Mouse (Mus musculus) skeletal muscle tissue, adult 2 months (tissue): ENCODE measurements at regions not wholly inside any gene's neighbourhood (a gene's known extent, or its start where the extent isn't known, plus 50 kb on each side); places are given as distances from the start of the nearest gene placed in this dataset.

ENCODE experiments used
- DNase-seq: peaks from one replicate; pipeline ENCODE4 v3.0.0-alpha.2; 2012; ENCODE audit warnings: low read depth, low spot score

DNA sequence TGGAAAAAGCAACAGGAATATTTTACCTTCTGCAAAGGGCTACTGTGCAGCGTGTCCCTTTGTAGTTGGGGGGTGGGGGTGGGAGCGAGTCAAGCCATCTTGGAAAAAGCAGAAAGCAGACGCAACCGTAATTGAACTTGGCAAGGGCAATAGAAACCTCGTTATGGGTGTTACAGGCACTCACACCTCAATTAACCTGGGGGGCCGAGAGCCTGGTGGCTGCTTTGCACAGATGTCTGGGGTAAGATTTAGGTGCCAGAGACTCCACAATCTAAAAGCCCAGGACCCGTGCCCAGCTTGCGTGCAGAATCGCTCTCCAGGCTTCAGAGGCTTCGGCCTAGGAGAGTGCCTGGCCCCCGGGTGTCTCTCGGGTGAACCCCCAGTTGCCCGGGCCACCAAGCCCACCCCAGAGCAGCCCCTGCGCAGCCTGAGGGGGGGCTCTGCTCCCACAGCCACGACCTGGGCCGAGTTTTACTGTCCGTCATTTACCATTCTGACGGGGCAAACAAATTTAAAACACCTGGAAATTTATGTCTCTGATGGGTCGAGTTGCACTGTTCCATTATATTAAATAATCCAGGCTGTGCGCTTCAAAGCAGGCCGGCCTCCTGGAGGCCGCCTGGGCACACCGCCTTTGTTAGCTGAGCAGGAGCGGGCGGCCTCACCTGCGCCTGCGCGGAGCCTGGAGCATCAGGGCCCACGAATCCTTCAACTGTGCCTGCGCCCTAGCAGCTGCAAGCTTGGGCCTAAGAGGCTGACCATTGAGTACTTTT, 212.4 kb downstream of the Srbd1 start:
- DNase-seq, result no peak

DNA sequence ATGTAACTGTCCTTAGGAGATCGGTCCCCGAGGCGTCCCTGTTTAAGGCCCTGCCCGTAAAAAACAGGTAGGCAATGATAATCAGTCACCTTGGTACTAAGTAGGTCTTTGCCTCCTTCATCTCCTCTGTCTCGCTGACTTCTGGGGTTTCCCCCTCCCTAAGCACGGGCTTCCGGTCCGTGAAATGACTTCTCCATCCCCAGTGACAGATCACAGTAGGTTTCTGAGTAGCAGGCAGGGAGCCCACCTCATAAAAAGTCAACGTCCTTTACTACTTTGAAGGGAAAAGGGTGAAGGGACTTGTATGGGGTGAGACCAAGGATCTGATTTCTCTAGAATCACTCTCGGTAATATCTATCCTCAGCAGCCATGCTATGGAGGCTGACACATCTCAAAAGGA, 213.0 kb downstream of the Srbd1 start:
- DNase-seq, result no peak

DNA sequence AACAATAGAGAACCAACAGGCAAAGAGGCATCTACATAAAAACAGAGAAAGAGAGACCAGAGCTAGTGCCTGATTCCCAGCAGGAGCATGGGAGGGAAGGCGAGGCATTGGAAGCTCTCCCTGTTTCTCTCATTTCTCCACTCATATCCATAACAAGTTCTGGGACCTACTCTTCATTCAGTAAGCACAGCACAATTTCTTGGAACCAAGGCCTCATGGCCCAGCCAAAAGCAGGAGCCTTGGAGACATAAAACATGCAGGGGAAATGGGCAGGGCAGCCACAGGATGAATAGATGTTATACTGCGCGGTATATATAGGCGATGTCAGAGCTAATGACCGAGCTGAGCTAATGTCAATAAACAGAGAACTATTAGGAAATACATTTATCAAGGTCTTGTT, 214.2 kb downstream of the Srbd1 start:
- DNase-seq, result no peak

DNA sequence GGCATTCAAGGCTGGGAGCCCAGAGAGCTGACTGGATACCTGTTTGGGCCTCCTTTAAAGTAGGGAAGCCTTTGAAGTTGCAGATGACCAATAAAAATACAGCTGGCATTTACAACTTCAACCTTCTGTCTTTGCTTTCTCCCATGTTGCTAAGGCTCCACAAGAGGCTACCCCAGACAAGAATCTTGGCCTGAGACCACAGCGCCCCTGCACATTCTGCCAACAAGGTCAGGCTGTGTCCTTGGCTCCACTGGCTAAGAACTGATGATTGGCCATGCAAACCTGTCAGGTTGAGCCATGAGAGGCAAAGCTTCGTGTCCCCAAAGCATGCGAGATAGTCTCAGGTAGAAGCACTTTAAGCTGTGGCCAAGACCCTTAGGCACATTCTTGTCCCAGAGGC, 214.6 kb downstream of the Srbd1 start:
- DNase-seq, result no peak

DNA sequence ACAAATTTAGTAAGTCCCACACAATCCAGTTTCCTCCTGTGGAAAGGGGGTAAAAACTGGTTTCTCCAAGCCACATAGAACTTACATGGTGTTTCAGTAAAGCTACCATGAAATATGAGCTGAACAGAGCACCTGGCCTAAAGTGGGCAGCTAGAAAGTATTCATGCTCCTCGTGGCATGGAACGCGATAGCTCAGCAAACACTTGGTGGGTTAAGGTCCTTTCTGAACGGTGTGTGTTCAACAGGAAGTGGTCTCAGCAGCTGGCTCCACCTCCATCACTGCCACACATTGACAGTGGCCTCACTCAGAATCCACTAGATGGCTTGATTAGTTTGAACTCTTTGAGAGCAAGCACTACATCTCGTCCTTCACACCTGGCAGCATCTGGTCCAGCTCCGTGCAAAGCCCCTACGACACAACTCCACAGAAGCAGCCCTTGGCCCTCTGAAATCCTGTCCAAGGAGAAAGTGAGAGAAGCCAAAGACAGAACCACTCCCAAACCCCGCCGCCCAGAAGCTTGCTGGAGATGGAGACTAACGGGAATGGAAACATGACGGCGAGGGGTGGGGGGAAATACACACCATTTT, 215.2 kb downstream of the Srbd1 start:
- no peak for DNase-seq

DNA sequence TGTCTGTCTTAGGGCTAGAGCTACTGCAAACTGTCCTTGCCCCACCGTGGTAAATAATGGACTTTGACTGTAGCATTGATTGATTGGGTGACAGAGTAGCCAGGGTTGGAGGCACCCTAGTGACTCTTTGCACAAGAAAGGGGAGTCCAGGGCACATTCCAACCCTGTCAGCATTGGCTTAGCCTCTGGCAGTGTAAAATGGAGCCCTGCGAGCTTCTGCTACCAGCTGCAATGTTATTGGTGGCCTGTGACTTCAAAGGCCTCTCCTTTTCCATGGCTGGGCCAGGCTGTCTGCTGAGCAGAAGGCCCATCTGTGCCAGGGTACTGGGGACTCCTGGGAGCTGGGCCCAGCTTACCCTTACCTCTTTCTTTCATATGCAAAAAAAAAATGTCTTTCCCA, 216.4 kb downstream of the Srbd1 start:
- no peak for DNase-seq

DNA sequence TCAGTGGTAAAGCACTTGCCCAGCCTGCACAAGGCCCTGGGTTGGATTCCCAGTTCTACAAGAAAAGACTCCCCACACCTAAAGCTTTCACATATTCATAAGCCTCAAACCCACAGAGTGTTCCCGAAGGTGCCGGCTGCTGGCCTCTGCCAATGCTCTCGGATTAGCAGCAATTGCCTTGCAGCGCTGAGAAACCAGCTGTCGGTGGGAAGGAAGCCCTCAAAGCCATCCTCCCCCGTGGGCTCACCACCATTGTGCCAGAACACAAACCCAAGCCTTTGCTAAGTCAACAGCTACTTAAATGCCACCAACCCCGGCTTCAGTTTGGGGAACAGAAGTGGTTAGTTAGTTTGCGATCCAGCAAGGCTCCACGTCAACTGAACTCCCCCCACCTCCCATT, 217.7 kb downstream of the Srbd1 start:
- no peak for DNase-seq

DNA sequence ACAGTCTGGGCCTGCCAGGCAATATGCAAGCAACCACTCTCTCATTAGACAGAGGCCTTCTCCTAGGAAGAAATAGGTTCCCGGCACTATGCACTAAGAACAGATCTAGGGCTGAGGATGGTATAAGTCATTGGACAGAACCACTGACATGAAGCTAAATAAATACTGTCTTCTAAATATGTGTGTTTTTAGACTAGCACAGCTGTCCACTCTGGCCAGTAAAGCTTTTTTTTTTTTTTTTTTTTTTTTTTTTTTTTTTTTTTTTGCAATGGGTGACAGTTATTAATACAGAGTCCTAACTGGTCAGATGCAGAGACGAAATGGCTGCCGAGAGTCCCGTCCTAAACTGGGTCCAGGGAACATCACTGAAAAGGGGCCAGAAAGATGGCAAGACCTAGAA, 218.9 kb downstream of the Srbd1 start:
- DNase-seq, result no peak

DNA sequence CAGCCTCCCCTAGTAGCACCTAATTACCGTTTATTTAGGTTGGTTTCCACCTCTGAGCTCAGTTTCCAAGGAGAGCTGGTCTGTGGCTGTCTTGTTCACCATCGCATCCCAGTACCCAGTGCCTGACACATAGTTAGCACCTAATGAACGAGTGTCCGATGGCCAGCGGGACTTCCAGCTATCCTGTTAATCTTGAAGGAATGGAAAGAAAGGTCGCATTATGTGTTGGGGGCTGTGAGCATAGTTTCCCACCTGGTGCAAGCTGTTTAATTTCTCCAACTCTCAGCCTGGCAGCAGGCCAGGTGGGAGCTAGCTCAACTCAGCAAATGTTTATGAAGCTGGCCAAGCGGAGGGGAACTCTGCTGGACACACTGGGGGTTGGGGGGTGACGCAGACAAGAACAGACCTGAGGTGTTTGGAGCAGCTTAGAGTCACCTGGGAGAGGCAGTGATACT, 223.7 kb downstream of the Srbd1 start:
- DNase-seq, result no peak

DNA sequence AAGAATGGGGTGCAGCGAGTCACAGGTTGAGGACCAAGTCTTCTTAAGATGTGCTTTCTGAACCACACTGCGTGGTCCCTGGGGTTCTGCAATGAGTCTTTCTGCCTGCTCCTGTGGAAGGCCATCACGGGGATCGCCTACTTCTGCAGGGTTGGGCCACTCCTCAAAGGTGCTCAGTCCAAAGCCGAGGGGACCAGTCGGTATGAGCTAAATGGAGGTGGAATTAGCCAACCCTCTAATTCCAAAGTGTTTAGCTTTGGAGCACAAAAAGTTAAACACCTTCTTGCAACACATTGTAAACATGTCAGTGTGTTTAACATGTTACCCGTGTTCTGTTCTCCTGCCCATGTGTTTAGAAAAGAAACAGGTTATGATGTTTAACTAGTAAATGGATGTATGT, 225.1 kb downstream of the Srbd1 start:
- DNase-seq, result no peak

DNA sequence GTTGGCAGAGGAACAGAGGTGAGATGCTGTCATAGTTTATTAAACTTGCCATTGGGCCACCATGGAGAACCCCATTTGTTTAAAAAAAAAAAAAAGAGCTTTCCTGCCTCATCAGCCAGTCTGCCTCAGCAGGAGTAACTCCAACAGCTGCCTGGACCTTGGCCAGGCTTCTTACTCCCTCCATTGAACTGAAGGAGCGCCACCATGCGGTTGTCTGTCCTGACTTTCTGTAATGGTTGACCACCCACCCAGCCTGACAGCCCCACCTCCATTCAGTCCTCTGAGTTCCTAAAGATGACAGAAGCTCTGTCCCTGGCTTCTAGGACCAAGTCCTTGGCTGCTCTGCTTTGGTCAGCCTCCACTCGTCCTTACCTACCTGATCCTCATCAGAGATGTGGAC, 227.8 kb upstream of the Six2 start:
- DNase-seq, result no peak

DNA sequence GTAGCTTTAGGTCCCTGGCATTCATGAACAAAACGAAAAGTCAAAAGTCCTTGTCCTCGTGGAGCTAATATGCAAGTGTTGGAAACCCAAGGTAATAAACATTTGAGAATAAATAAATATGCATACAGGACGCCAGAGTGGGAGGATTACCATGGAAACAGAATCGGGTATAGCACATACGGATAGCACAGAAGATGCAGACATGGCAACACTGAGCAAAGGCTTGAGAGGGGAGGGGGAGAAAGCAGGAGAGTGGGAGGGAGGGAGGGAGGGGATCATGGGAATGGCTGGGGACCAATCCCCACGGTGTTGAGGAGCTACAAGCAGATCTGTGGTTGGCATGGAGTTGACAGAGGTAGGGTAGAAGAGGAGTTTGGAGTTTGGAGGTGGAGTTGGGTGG, 226.0 kb upstream of the Six2 start:
- DNase-seq, result no peak

DNA sequence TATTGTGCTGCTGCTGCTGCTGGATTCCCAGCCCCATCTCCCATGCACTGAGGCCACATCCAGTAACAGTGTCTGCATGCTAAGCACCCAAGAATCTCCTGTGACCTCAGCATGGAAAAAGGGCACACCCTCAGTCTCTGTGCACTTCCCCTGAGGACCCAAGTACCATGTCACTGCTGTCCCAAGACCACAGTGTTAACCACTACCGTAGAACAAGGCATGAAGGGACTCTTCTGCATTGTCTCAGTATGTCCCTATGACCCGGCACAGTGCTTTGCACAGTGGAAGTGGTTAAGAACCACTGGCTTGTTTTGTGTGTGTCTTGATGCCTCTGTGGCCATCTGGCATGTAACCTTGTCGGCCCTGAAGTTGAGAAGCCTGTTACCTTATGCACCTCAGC, 220.6 kb upstream of the Six2 start:
- no peak for DNase-seq

DNA sequence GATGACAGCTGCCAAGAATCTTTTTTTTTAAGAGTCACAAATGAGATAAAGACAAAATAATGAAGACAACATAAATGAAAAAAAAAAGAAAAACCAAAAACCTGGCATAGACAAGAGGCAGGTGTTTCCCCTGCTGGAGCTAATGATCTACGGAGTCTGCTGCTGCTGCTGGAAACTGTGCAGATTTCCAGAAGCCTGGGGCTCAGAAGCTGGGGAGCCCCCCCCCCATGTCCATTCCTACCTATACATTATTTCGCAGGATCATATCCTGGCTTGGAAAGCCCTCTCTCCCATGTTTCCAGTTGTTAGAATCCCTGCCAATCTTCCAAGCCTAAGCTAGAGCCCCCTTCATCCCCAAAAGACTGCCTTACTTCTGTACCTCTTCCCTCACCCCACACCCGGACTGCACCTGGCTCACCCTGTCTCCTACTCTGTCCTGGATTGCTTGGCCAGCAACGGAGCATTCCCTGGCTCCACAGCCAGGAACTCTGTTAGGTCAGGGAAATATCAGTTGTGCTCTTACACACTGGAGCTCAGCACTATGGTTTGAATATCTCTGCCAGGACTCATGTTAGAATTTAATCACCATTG, 218.6 kb upstream of the Six2 start:
- DNase-seq, result no peak

DNA sequence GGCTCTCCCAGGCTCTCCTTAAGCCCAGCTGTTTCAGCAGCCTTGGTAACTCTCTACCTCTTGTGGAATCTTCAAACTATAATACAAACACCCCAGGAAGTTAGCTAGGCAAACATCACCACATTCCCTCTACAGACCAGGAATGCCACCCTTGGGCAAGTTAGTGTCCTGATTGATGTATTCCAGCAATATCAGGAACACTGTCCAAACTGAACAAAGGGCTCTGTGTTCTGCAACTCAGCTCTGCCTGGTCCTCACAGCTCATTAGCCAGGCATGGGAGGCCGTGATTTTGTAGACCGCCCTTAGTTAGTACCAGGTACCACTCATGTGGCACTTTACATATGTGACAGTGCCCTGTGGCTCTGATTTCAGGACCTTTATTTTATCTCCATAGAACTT, 214.5 kb upstream of the Six2 start:
- no peak for DNase-seq

DNA sequence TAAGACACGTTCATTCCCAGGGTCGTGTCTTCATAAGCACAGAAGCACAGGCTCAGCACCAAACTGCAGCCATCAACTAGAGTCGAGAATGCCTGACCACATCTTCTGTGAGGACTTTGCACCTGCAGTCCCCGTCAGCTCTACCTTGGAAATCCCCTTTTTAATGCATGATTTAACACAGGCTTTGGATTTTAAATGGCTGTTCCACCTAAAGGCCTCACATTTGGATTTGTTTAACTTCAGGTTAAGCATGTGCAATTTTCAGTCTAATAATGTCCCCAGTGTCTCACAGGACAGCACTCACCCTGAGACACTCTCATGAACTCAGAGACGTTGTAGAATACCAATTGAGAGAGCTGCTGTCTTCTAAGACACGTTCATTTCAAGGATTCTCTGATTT, 211.0 kb upstream of the Six2 start:
- no peak for DNase-seq

DNA sequence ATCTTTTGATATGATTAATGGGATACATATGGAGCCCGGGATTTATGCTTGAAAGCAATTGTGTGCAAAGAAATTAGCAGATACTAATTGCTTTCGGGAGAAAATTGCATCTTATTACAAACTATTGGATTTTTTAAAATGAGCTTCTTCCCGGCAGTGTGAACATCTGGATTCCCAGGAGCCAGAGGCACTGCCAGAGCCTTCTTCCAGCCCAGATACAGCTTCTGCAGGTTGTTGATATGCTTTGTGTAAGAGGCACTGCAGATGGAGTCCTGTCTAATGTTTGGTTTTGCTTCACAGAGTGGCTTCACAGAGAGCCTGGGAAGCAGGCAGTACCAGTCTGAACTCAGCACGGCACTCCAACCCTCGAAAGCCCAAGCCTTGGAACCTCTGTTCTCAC, 207.9 kb upstream of the Six2 start:
- no peak for DNase-seq

DNA sequence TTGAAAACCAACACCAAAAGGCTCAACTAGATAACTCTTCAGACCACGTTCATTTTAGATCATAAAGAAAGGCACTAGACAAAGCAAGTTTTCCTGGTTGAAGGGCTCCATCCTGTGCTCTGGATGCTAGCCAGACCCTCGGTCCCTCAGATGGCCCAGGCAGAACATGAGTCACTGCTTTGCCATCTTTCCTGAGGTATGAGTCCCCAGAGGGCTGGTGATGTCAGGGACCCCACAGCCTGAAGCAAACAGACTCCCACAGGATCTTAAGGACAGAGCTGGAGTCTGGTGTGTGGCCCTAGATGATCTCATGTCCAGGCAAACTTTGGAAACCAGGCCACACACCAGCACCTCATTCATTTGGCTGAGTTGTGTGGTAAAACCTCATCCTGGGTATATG, 203.2 kb upstream of the Six2 start:
- no peak for DNase-seq

DNA sequence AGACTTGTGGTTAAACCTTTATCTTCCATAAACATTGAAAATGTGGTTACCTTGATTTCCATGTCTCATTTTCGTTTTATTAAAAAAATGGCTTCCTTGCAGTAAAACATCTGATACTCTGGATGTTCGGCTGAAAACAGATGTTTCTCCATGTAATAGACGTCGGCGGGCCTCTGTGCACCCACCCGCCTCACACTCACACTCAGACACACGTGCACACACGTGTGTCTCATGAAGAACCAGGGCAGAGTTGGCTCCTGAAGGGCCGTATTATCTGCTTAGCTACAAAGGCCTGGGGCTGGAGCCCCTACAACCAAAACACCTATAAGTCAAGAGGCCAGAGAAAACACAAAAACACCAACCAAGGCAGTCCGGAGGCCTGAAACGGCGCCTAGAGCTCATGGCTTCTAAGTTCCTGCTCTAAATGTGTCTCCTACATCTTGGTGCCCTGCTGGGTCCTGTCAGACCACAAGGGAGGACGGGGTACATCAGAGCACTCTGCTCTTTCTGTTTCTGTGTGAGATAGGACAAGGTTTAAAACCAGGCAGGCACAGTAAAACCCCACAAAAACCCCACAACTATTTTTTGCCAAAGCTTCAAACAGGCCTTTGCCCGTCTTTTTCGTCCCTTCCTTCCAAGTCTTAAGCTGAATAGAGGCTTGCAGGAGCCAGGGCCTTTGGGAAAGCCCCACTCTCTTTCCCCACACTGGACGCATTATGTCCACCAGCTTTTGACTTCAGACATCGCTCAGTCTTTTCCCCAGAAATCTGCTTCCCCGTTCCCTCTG, 201.9 kb upstream of the Six2 start:
- no peak for DNase-seq

DNA sequence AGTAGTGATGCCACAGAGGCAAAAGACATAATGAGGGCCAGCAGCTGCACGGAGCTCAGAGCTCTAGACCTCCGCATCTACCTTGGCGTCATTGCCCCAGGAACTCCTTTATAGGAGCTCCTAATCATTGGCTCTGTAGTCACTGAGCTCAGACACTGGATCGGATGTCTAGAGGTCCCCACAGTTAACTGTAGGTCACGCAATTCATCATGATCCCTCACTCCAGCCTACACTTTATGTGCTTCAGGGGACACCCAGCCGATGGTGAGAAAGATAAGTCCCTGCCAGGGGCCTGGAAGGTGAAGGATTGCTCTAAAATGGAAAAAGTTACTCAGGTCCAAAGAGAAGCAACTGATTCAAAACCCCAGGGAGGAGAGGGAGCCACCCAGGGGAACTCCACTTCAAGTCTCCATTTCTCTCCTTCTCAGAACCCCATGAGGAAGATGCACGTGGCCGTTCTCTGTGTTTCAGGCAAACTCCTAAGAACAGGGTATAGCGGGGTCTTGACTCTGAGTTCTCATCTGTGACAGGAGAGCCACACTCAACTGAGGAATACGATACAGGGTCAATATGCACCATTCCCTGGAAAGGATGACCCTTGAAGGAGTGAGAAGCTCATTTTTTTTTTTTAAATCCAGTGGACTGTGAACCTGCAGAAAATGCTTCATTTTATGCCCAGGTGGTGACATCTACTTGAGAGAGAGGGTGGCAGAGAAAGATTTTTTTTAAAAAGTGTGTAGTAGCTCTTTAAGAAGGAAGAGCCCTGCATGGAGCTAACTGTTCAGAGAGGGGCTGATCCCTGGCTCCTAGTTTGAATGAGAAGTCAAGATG, 200.7 kb upstream of the Six2 start:
- no peak for DNase-seq

DNA sequence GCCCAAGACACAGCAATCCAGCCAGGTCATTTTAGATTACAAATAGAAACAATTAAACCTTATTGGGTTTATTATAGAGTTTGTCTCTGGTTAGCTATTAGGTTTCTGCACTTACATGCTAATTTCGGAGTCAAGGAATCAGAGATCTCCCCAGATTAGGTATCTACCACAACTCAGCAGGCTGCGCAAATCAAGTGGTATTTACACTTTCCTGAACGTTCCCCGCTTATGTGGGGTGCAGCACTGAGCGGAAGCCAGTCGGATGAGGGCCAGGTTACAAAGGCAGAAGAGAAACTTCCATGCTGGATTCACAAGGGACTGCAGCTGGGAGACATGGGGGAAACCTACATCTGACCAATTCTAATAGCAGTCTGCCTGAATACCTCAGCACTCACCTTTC, 198.6 kb upstream of the Six2 start:
- DNase-seq, result no peak

DNA sequence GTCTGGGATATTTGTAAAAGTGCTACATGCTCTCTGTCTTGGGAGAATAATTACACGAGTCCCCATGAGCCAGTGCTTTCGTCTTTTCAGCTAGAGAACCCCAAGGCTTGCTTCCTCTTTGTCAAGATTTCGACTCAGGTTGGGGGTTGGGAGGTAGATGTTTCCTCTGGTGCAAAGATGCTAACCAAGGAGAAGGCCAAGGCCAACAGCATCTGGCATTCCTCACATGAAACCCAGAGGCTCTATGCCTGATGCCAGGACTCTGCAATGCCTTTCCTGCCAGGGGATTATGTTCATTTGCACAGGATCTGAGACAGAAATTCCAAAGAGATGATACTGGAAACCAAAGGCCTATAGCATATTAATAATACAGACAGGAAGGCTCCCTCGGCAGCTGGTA, 198.2 kb upstream of the Six2 start:
- no peak for DNase-seq
